Mouse (Mus musculus): ENCODE results near the gene Lrrc23.

Lrrc23 gene

GRCm38 (mm10) chr6:124740211-124740887, 39.2 kb downstream of the Lrrc23 start:
- DNase-seq: no peak

- no peak for DNase-seq
Measured at GRCm38 (mm10) chr6:124739231-124739796, 40.2 kb downstream of the Lrrc23 start.

- DNase-seq: peak; percentile 87
Measured at GRCm38 (mm10) chr6:124738511-124739023, 41.0 kb downstream of the Lrrc23 start, which contains the start of gene Ptpn6. Ptpn6 (minus strand) TSS chr6:124738714.

- DNase-seq: no peak
Measured at GRCm38 (mm10) chr6:124737040-124737439, 42.5 kb downstream of the Lrrc23 start.

DNA sequence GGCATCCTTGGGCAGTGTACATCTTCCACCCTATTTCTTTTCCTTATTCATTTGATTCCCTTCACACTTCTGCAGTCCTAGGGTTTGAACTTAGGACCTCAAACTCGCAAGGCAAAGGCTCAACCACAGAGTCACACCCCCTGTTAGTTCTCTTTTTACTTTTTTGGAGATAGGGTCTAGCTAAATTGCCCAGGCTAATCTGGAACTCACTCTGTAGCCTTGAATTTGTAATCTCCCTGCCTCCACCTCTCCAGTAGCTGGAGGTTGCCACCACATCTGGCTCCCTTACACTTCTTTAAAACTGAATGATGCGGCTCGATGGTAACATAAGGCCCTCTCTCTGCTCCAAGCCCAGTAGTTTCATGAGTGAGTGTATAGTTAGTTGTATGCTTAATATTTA, 45.1 kb downstream of the Lrrc23 start:
- no peak for DNase-seq

DNA sequence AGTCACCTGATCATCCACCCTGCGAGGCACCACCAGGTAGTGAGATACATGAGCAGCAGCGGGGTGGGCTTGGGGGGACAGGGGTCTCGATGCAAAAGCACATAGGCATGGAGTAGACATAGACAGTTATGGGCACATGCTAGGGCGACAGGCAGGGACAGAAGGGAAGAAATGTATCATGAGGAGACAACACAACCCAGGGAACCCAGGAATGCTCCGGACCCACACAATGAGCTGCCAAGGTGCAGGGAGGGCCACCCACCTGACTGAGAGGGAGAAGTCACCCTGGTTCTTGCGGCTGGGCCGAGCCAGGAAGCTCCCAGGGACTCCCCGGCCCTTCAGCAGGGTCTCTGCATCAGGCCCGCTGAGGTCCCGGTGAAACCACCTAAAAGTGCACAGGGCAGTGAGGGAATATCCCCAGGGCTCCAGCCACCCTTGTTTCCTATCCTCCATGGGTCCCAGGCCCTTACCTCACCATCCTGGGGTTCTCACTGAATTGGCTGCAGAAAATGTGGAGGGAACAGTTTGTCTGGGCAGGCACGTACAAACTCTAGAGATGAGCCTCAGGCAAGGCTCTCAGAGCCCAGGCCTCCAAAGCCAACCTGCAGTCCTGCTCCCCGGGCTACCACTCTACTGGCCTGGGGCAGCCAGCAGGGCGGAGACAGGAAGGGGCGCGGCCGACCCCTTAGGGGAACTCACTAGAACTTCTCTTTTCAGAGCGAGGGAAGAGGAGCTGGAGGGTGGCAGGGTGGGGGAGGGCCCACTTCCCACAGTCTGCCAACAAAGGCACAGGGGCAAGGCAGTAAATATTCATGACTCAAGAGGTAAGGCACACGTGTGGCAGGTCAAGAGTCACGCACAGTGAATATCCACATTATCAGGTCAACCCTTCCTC, 46.8 kb downstream of the Lrrc23 start:
- DNase-seq: no peak

GRCm38 (mm10) chr6:124731038-124731437, 48.5 kb downstream of the Lrrc23 start:
- no peak for DNase-seq

- DNase-seq: no peak
Measured at GRCm38 (mm10) chr6:124729850-124730705, 49.4 kb downstream of the Lrrc23 start.

- no peak for DNase-seq
Measured at GRCm38 (mm10) chr6:124728621-124729020, 50.9 kb downstream of the Lrrc23 start.

DNA sequence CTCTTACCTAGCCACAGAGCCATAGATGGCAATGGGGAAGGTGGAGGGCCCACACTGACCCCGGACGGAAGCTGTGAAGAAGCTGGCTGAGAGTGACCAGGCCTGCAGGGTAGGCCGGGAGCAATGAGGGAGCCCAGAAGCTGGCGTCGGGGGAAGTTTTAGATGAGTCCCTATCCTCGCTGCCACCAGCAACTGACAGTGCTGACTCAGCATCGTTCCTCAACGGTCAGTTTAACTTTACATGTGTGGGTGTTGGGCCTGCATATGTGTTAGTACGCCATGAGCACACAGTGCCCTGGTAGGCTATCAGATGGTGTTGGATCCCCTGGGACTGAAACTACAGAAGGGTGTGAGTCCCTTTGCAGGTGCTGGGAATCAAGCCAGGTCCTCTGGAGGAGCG, 55.1 kb downstream of the Lrrc23 start:
- DNase-seq: no peak

GRCm38 (mm10) chr6:124723541-124723940, 56.0 kb downstream of the Lrrc23 start:
- DNase-seq: no peak

- DNase-seq: no peak
Measured at GRCm38 (mm10) chr6:124722876-124723473, 56.6 kb downstream of the Lrrc23 start.

DNA sequence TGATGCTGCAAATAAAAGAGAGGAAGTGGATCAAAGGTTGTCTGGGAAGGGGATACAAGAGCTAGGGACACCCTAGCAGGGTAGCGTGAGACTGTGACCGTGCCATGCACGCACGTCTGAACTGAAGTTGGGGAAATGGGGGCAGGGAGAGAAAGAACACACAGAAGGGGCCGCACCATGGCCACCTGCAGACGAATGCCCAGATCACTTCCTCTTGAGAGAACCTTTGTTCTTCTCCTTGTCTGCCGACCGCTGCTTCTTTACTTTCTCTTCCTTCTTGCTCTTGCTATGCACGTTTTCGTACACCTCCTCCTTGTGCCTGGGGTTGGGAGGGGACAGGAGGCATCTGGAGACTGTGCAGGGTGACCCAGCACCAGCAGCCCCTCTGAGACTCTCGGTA, 58.6 kb downstream of the Lrrc23 start:
- DNase-seq: no peak
